Mouse (Mus musculus): Measurements from ENCODE around the gene Rarb.

DNA sequence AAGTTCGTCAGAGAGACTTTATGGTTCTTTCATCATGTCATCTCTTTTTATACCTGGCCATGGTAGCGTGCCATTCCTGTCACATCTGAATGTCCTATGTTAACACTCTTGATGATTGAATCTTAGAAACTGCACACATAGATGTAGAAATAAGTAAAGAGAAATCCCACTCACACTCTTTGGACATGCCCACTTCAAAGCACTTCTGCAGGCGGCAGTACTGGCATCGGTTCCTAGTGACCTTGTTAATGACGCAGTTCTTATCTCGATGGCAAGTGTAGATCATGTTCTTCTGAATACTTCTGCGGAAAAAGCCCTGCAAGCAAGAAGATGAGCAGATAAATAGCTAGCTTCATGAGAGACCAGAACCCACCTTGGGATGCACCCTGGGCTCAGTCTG lies 310.2 kb downstream of the Rarb start:
- no peak for TF ChIP-seq EP300 (IDR thresholded peaks at IDR 0.05; ENCODE audit: low read depth)
- no peak for TF ChIP-seq CTCF (IDR thresholded peaks at IDR 0.05; ENCODE audit: low read depth)

Measured in heart, postnatal 0 days (tissue).